In the genomic region with DNA sequence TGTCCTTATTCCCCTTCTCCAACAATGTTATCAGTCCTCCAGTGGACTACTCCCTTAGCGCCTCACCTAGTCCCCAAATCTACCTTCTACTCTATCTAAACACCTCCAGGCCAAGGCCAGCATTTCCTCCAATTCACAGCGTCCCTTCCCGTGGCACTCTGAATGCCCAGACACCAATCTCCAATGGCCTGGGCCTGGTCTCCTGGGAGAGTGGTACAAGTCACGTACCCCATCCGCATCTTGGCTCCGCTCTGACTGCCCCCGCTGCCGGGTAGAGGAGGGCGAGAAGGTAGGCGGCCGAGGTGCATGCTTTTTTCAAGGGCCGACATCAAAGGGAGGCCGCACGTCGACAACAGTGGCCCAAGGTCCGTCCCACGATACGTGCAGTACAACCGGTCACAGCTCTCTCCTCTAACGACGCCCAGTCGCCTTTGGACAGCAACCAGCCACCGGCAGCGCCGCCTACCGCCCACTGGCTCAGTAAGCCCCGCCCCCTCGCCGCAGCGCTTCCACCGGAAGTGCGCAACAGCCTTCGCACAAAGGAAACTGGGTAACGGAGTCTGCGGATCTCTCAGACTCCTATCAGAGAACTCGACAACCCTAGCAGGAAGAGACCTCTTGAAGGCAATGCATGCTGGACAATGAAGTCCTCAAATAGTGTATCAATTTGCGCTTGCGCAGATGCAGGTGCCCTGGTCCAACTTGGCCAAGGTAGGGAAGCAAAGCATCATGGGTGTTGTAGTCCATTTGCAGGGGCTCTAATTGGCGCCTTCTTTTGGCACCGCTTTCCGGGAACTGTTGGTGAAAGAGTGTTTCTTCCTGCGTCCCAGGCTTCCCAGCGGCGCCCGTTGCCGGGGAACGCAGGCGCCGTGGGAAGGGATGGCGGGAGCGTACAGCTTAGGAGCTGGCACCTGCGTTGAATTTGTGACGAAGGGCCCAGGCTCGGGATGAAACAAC, we compare ENCODE assay signal across 8 mouse cellular contexts. TPM values are rescaled to one million over a fixed set of nuclear protein-coding genes. Genes with fewer than 3 reads are reported as not detected.
DNase-seq lines count a peak whose midpoint lies in the region; ATAC-seq lines count a peak whose summit lies in the region.

A gene (plus strand): TSS at position 739 of the 957 bp plus-strand sequence.
A gene (minus strand): TSS at position 813 of the 957 bp plus-strand sequence.

- peak within 1 kb of the TSS; percentile 71 for H3K4me2 ChIP-seq in lung, embryonic 16.5 days (ENCODE audit: low read depth, low read length)

- peaks cover 13% of the 10 kb centered on the region for H3K4me1 ChIP-seq in lung, embryonic 16.5 days (replicated peaks; ENCODE audit: control insufficient read depth, insufficient read depth, low read length)

- peak within 1 kb of the TSS; percentile 86 for H3K27ac ChIP-seq in lung, embryonic 16.5 days (ENCODE audit: low read length)

- H3K27me3 ChIP-seq in lung, embryonic 16.5 days (ENCODE audit: control insufficient read depth, insufficient read depth, low read depth, low read length): no peaks in the 10 kb centered on the region

- peak; percentile 97 to 98 for ATAC-seq in hematopoietic stem cell, adult 5-6 weeks (replicated peaks in 1 of 2; ENCODE audit: insufficient read depth in 1 of 2, low FRiP score in 2 of 2, low TSS enrichment in 1 of 2, low read depth in 1 of 2, poor library complexity in 2 of 2, severe bottlenecking in 2 of 2)
- ATAC-seq in lung, embryonic 16.5 days (ENCODE audit: low read depth): peak; percentile 99

- under 1% methylated on average over 54 of the region's 54 CpGs for WGBS in lung, embryonic 16.5 days

- H3K4me3 ChIP-seq in lung, embryonic 16.5 days (ENCODE audit: low read length): peak within 1 kb of the TSS; percentile 78

- peaks cover 3% of the 10 kb centered on the region; the same call in 1 of the 2 replicates for H3K36me3 ChIP-seq in lung, embryonic 16.5 days (ENCODE audit: control insufficient read depth, insufficient read depth, low read length)

- H3K9ac ChIP-seq in lung, embryonic 16.5 days (ENCODE audit: low read length): peak within 1 kb of the TSS; percentile 86

- peak; percentile 100 for DNase-seq in MEL-GATA-1-ER (ENCODE audit: extremely low read depth, low read depth)
- peak; percentile 98 for DNase-seq in cerebellum, adult 8-10 months
- peak; percentile 100 for DNase-seq in forelimb bud, embryonic 11.5 days (ENCODE audit: low read depth, low spot score)
- DNase-seq in layer of hippocampus, adult 9-10 months (ENCODE audit: low spot score): peak; percentile 99
- DNase-seq in ovary, postnatal 10 days (ENCODE audit: low spot score): peak; percentile 93
- peak; percentile 96 to 98 for DNase-seq in thymus, postnatal 10 days (ENCODE audit: low spot score in 2 of 2)

- H3K9me3 ChIP-seq in lung, embryonic 16.5 days (ENCODE audit: control insufficient read depth, low read length): no peaks in the 10 kb centered on the region

RNA-seq across cellular contexts. Expression of the first gene that starts in this region (rescaled TPM):
- 35.1 and 36.7 TPM in 2 replicates for total RNA-seq in hematopoietic stem cell, adult 5-6 weeks (2017)
- polyA plus RNA-seq in lung, embryonic 16.5 days (2015; fragmentation: Nextera tagmentation; extraction: Ambion mirVana): 23.1 and 24.6 TPM in 2 replicates

RNA-seq across cellular contexts. Expression of the second gene that starts in this region (rescaled TPM):
- 65.2 and 70.2 TPM in 2 replicates for total RNA-seq in hematopoietic stem cell, adult 5-6 weeks (2017)
- polyA plus RNA-seq in lung, embryonic 16.5 days (2015; fragmentation: Nextera tagmentation; extraction: Ambion mirVana): 55.8 and 57.6 TPM in 2 replicates

Comparison
In these comparisons a context has a peak if more than half of its experiments do, and no peak if none do; other contexts are left out.
1. Peak in every context shown above with its lines: DNase-seq, ATAC-seq, H3K4me3 ChIP-seq and H3K27ac ChIP-seq.